Mouse (Mus musculus) heart, postnatal 0 days (tissue): ENCODE data around the gene Sgo2a.

Experiments used
- CTCF ChIP-seq: IDR thresholded peaks from 2 replicates; pipeline ENCODE4 v1.5.1; 2016; ENCODE audit warnings: antibody characterized with exemption, control low read depth, low read depth
- EP300 ChIP-seq: IDR thresholded peaks from 2 replicates; pipeline ENCODE4 v1.6.1; 2016; ENCODE audit warnings: antibody characterized with exemption, low read depth

GRCm38 (mm10) chr1:58018856-58019255 lies 23.1 kb downstream of the Sgo2a start, which contains the start of gene Kctd18:
- TF ChIP-seq CTCF (no peak), EP300 (no peak)
